Mouse (Mus musculus): ENCODE results near the gene Zfyve26. TPM values are rescaled to one million over a fixed set of nuclear protein-coding genes. Genes with fewer than 3 reads are reported as not detected.

Zfyve26 gene
- polyA plus RNA-seq, 1 experiment: 29.4 TPM

- DNase-seq (ENCODE audit: low read depth in 1 of 2, low spot score in 2 of 2): no peak
- Histone ChIP-seq H3K4me1 (ENCODE audit: control insufficient read depth, insufficient read depth, insufficient read length) (no peaks in the 10 kb centered on the region), H3K4me3 (ENCODE audit: extremely low read depth, insufficient read depth, insufficient read length) (no peak overlapping the region), H3K27me3 (ENCODE audit: control insufficient read depth, insufficient read depth, low read length) (no peaks in the 10 kb centered on the region), H3K27ac (ENCODE audit: insufficient read depth, low read length) (no peak overlapping the region), H3K36me3 (ENCODE audit: control insufficient read depth, insufficient read depth, low read length) (peaks cover 65% of the 10 kb centered on the region)
- WGBS: 93% methylated on average over 4 of the region's 4 CpGs
- TF ChIP-seq POLR2A (IDR thresholded peaks at IDR 0.05; ENCODE audit: low read depth, low read length) (no peak), CTCF (IDR thresholded peaks at IDR 0.05; ENCODE audit: extremely low read depth, insufficient read depth, insufficient read length, insufficient replicate concordance) (no peak)
These were observed 23.5 kb downstream of the Zfyve26 start for GRCm38 (mm10) chr12:79272604-79273003.

GRCm38 (mm10) chr12:79261035-79261434 is 35.1 kb downstream of the Zfyve26 start:
- WGBS: 64% methylated on average over 5 of the region's 5 CpGs
- TF ChIP-seq POLR2A (IDR thresholded peaks at IDR 0.05; ENCODE audit: low read depth, low read length): no peak
- peak; percentile 30; the same call in 1 of the 2 replicates for TF ChIP-seq CTCF (IDR thresholded peaks at IDR 0.05; ENCODE audit: extremely low read depth, insufficient read depth, insufficient read length, insufficient replicate concordance)
- H3K36me3 ChIP-seq (ENCODE audit: control insufficient read depth, insufficient read depth, low read length): peaks cover 38% of the 10 kb centered on the region
- H3K27me3 ChIP-seq (ENCODE audit: control insufficient read depth, insufficient read depth, low read length): no peaks in the 10 kb centered on the region
- no peak overlapping the region for H3K4me3 ChIP-seq (ENCODE audit: extremely low read depth, insufficient read depth, insufficient read length)
- no peak overlapping the region for H3K27ac ChIP-seq (ENCODE audit: insufficient read depth, low read length)
- no peaks in the 10 kb centered on the region for H3K4me1 ChIP-seq (ENCODE audit: control insufficient read depth, insufficient read depth, insufficient read length)
- DNase-seq (ENCODE audit: low read depth in 1 of 2, low spot score in 2 of 2): peak in 1 of 2 experiments; percentile 13

- WGBS: 87% methylated on average over 2 of the region's 2 CpGs
- TF ChIP-seq CTCF (IDR thresholded peaks at IDR 0.05; ENCODE audit: extremely low read depth, insufficient read depth, insufficient read length, insufficient replicate concordance) (no peak), POLR2A (IDR thresholded peaks at IDR 0.05; ENCODE audit: low read depth, low read length) (no peak)
- no peak for DNase-seq (ENCODE audit: low read depth in 1 of 2, low spot score in 2 of 2)
- Histone ChIP-seq H3K4me1 (ENCODE audit: control insufficient read depth, insufficient read depth, insufficient read length) (no peaks in the 10 kb centered on the region), H3K4me3 (ENCODE audit: extremely low read depth, insufficient read depth, insufficient read length) (no peak overlapping the region), H3K27me3 (ENCODE audit: control insufficient read depth, insufficient read depth, low read length) (no peaks in the 10 kb centered on the region), H3K36me3 (ENCODE audit: control insufficient read depth, insufficient read depth, low read length) (peaks cover 37% of the 10 kb centered on the region), H3K27ac (ENCODE audit: insufficient read depth, low read length) (no peak overlapping the region)
These were observed 36.0 kb downstream of the Zfyve26 start for GRCm38 (mm10) chr12:79260154-79260553.

GRCm38 (mm10) chr12:79254975-79255374 is 41.1 kb downstream of the Zfyve26 start:
- Histone ChIP-seq H3K36me3 (ENCODE audit: control insufficient read depth, insufficient read depth, low read length) (peaks cover 26% of the 10 kb centered on the region), H3K4me1 (ENCODE audit: control insufficient read depth, insufficient read depth, insufficient read length) (peaks cover 2% of the 10 kb centered on the region; the same call in 1 of the 2 replicates), H3K27me3 (ENCODE audit: control insufficient read depth, insufficient read depth, low read length) (no peaks in the 10 kb centered on the region), H3K4me3 (ENCODE audit: extremely low read depth, insufficient read depth, insufficient read length) (no peak overlapping the region), H3K27ac (ENCODE audit: insufficient read depth, low read length) (no peak overlapping the region)
- TF ChIP-seq POLR2A (IDR thresholded peaks at IDR 0.05; ENCODE audit: low read depth, low read length): no peak
- no peak for TF ChIP-seq CTCF (IDR thresholded peaks at IDR 0.05; ENCODE audit: extremely low read depth, insufficient read depth, insufficient read length, insufficient replicate concordance)
- WGBS: 95% methylated on average over 10 of the region's 10 CpGs
- no peak for DNase-seq (ENCODE audit: low read depth in 1 of 2, low spot score in 2 of 2)

GRCm38 (mm10) chr12:79253294-79254053 is 42.6 kb downstream of the Zfyve26 start:
- no peak overlapping the region for H3K4me3 ChIP-seq (ENCODE audit: extremely low read depth, insufficient read depth, insufficient read length)
- no peak for TF ChIP-seq CTCF (IDR thresholded peaks at IDR 0.05; ENCODE audit: extremely low read depth, insufficient read depth, insufficient read length, insufficient replicate concordance)
- no peak for TF ChIP-seq POLR2A (IDR thresholded peaks at IDR 0.05; ENCODE audit: low read depth, low read length)
- 56% methylated on average over 9 of the region's 9 CpGs for WGBS
- peak; percentile 4 to 5 for DNase-seq (ENCODE audit: low read depth in 1 of 2, low spot score in 2 of 2)
- H3K27me3 ChIP-seq (ENCODE audit: control insufficient read depth, insufficient read depth, low read length): no peaks in the 10 kb centered on the region
- peak overlapping the region; percentile 70 for H3K27ac ChIP-seq (ENCODE audit: insufficient read depth, low read length)
- peaks cover 34% of the 10 kb centered on the region for H3K36me3 ChIP-seq (ENCODE audit: control insufficient read depth, insufficient read depth, low read length)
- H3K4me1 ChIP-seq (ENCODE audit: control insufficient read depth, insufficient read depth, insufficient read length): peaks cover 2% of the 10 kb centered on the region; the same call in 1 of the 2 replicates

- Histone ChIP-seq H3K27ac (ENCODE audit: insufficient read depth, low read length) (no peak overlapping the region), H3K4me3 (ENCODE audit: extremely low read depth, insufficient read depth, insufficient read length) (no peak overlapping the region), H3K4me1 (ENCODE audit: control insufficient read depth, insufficient read depth, insufficient read length) (no peaks in the 10 kb centered on the region), H3K27me3 (ENCODE audit: control insufficient read depth, insufficient read depth, low read length) (no peaks in the 10 kb centered on the region), H3K36me3 (ENCODE audit: control insufficient read depth, insufficient read depth, low read length) (peaks cover 42% of the 10 kb centered on the region)
- DNase-seq (ENCODE audit: low read depth in 1 of 2, low spot score in 2 of 2): no peak
- 93% methylated on average over 3 of the region's 3 CpGs for WGBS
- TF ChIP-seq POLR2A (IDR thresholded peaks at IDR 0.05; ENCODE audit: low read depth, low read length) (no peak), CTCF (IDR thresholded peaks at IDR 0.05; ENCODE audit: extremely low read depth, insufficient read depth, insufficient read length, insufficient replicate concordance) (no peak)
These were observed 48.0 kb downstream of the Zfyve26 start for GRCm38 (mm10) chr12:79248110-79248509.

- no peak for DNase-seq (ENCODE audit: low read depth in 1 of 2, low spot score in 2 of 2)
- Histone ChIP-seq H3K27me3 (ENCODE audit: control insufficient read depth, insufficient read depth, low read length) (no peaks in the 10 kb centered on the region), H3K4me3 (ENCODE audit: extremely low read depth, insufficient read depth, insufficient read length) (no peak overlapping the region), H3K27ac (ENCODE audit: insufficient read depth, low read length) (no peak overlapping the region), H3K36me3 (ENCODE audit: control insufficient read depth, insufficient read depth, low read length) (peaks cover 60% of the 10 kb centered on the region), H3K4me1 (ENCODE audit: control insufficient read depth, insufficient read depth, insufficient read length) (no peaks in the 10 kb centered on the region)
- TF ChIP-seq CTCF (IDR thresholded peaks at IDR 0.05; ENCODE audit: extremely low read depth, insufficient read depth, insufficient read length, insufficient replicate concordance) (no peak), POLR2A (IDR thresholded peaks at IDR 0.05; ENCODE audit: low read depth, low read length) (no peak)
- 86% methylated on average over 6 of the region's 6 CpGs for WGBS
These were observed 53.2 kb downstream of the Zfyve26 start for GRCm38 (mm10) chr12:79242921-79243320.

Measured in spleen, adult 2 months (tissue).